Mouse (Mus musculus): ENCODE data around the gene Rad23a.

DNA sequence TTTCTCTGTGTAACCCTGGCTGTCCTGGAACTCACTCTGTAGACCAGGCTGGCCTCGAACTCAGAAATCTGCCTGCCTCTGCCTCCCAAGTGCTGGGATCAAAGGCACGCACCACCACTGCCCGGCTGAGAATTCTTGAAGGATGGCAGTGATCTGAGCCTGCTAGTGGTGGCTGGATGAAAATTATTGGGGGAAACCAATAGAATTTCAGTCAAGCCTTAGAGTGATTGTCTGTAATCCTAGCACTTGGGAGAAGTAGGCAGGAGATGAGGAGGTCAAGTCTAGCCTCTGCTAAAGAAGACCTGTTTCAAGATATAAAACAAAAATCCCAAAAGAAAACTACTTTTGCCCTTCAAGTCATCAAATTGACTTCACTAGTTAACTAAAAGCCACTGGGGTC is 16.0 kb upstream of the Rad23a start:
- TF ChIP-seq CTCF (IDR thresholded peaks at IDR 0.05; ENCODE audit: low read depth, low read length) (no peak), POLR2A (IDR thresholded peaks at IDR 0.05; ENCODE audit: insufficient read depth, low read length) (no peak)

Measured in ES-Bruce4 (cell line).